Mouse (Mus musculus): ENCODE measurements around the gene Plekhs1. TPM values are rescaled to one million over a fixed set of nuclear protein-coding genes. Genes with fewer than 3 reads are reported as not detected.
A peak's percentile ranks its signal among the peaks of the same experiment; 100 is the strongest.

Gene Plekhs1
- polyA plus RNA-seq, 1 experiment, result 0.38 TPM

GRCm38 (mm10) chr19:56471934-56472333 is 10.5 kb downstream of the Plekhs1 start:
- Histone ChIP-seq H3K27ac (ENCODE audit: insufficient read depth, low read length) (0 out of 2 replicates have a peak overlapping the region, but pooled peaks have one; percentile 59), H3K4me3 (ENCODE audit: insufficient read depth, low read length) (no peak overlapping the region), H3K4me1 (ENCODE audit: control insufficient read depth, insufficient read depth, low read length) (peaks cover 10% of the 10 kb centered on the region)
- no peak for TF ChIP-seq CTCF (IDR thresholded peaks at IDR 0.05; ENCODE audit: extremely low read depth, insufficient read depth, low read length)
- TF ChIP-seq POLR2A (IDR thresholded peaks at IDR 0.05; ENCODE audit: extremely low read depth, insufficient read depth, low read length), result no peak

- Histone ChIP-seq H3K4me1 (ENCODE audit: control insufficient read depth, insufficient read depth, low read length) (peaks cover 12% of the 10 kb centered on the region), H3K4me3 (ENCODE audit: insufficient read depth, low read length) (no peak overlapping the region), H3K27ac (ENCODE audit: insufficient read depth, low read length) (no peak overlapping the region)
- no peak for TF ChIP-seq CTCF (IDR thresholded peaks at IDR 0.05; ENCODE audit: extremely low read depth, insufficient read depth, low read length)
- no peak for TF ChIP-seq POLR2A (IDR thresholded peaks at IDR 0.05; ENCODE audit: extremely low read depth, insufficient read depth, low read length)
Observed at GRCm38 (mm10) chr19:56474869-56475550, 13.6 kb downstream of the Plekhs1 start.

GRCm38 (mm10) chr19:56476546-56476945 is 15.1 kb downstream of the Plekhs1 start:
- peaks cover 10% of the 10 kb centered on the region for H3K4me1 ChIP-seq (ENCODE audit: control insufficient read depth, insufficient read depth, low read length)
- TF ChIP-seq POLR2A (IDR thresholded peaks at IDR 0.05; ENCODE audit: extremely low read depth, insufficient read depth, low read length) (no peak), CTCF (IDR thresholded peaks at IDR 0.05; ENCODE audit: extremely low read depth, insufficient read depth, low read length) (no peak)

GRCm38 (mm10) chr19:56477253-56477652 is 15.8 kb downstream of the Plekhs1 start:
- H3K27ac ChIP-seq (ENCODE audit: insufficient read depth, low read length), result no peak overlapping the region
- TF ChIP-seq POLR2A (IDR thresholded peaks at IDR 0.05; ENCODE audit: extremely low read depth, insufficient read depth, low read length) (no peak), CTCF (IDR thresholded peaks at IDR 0.05; ENCODE audit: extremely low read depth, insufficient read depth, low read length) (no peak)
- H3K4me1 ChIP-seq (ENCODE audit: control insufficient read depth, insufficient read depth, low read length), result peaks cover 5% of the 10 kb centered on the region
- no peak overlapping the region for H3K4me3 ChIP-seq (ENCODE audit: insufficient read depth, low read length)

More at GRCm38 (mm10) chr19:56476546-56476945, 15.1 kb downstream of the Plekhs1 start:
- Histone ChIP-seq H3K4me3 (ENCODE audit: insufficient read depth, low read length) (no peak overlapping the region), H3K27ac (ENCODE audit: insufficient read depth, low read length) (no peak overlapping the region)

- H3K27ac ChIP-seq (ENCODE audit: insufficient read depth, low read length), result no peak overlapping the region
- peaks cover 3% of the 10 kb centered on the region for H3K4me1 ChIP-seq (ENCODE audit: control insufficient read depth, insufficient read depth, low read length)
- no peak for TF ChIP-seq CTCF (IDR thresholded peaks at IDR 0.05; ENCODE audit: extremely low read depth, insufficient read depth, low read length)
- no peak for TF ChIP-seq POLR2A (IDR thresholded peaks at IDR 0.05; ENCODE audit: extremely low read depth, insufficient read depth, low read length)
- H3K4me3 ChIP-seq (ENCODE audit: insufficient read depth, low read length), result no peak overlapping the region
Observed at GRCm38 (mm10) chr19:56477832-56478231, 16.4 kb downstream of the Plekhs1 start.

GRCm38 (mm10) chr19:56484630-56485375 is 23.4 kb downstream of the Plekhs1 start:
- H3K27ac ChIP-seq (ENCODE audit: insufficient read depth, low read length), result no peak overlapping the region
- no peak overlapping the region for H3K4me3 ChIP-seq (ENCODE audit: insufficient read depth, low read length)
- TF ChIP-seq CTCF (IDR thresholded peaks at IDR 0.05; ENCODE audit: extremely low read depth, insufficient read depth, low read length) (no peak), POLR2A (IDR thresholded peaks at IDR 0.05; ENCODE audit: extremely low read depth, insufficient read depth, low read length) (no peak)
- H3K4me1 ChIP-seq (ENCODE audit: control insufficient read depth, insufficient read depth, low read length), result no peaks in the 10 kb centered on the region

GRCm38 (mm10) chr19:56485376-56486271 is 24.2 kb downstream of the Plekhs1 start:
- no peak overlapping the region for H3K4me3 ChIP-seq (ENCODE audit: insufficient read depth, low read length)
- no peaks in the 10 kb centered on the region for H3K4me1 ChIP-seq (ENCODE audit: control insufficient read depth, insufficient read depth, low read length)
- TF ChIP-seq POLR2A (IDR thresholded peaks at IDR 0.05; ENCODE audit: extremely low read depth, insufficient read depth, low read length) (no peak), CTCF (IDR thresholded peaks at IDR 0.05; ENCODE audit: extremely low read depth, insufficient read depth, low read length) (no peak)
- no peak overlapping the region for H3K27ac ChIP-seq (ENCODE audit: insufficient read depth, low read length)

GRCm38 (mm10) chr19:56486926-56487325 is 25.5 kb downstream of the Plekhs1 start:
- TF ChIP-seq CTCF (IDR thresholded peaks at IDR 0.05; ENCODE audit: extremely low read depth, insufficient read depth, low read length) (no peak), POLR2A (IDR thresholded peaks at IDR 0.05; ENCODE audit: extremely low read depth, insufficient read depth, low read length) (no peak)
- no peak overlapping the region for H3K27ac ChIP-seq (ENCODE audit: insufficient read depth, low read length)
- H3K4me3 ChIP-seq (ENCODE audit: insufficient read depth, low read length), result no peak overlapping the region
- H3K4me1 ChIP-seq (ENCODE audit: control insufficient read depth, insufficient read depth, low read length), result no peaks in the 10 kb centered on the region

- H3K27ac ChIP-seq (ENCODE audit: insufficient read depth, low read length), result no peak overlapping the region
- no peaks in the 10 kb centered on the region for H3K4me1 ChIP-seq (ENCODE audit: control insufficient read depth, insufficient read depth, low read length)
- TF ChIP-seq CTCF (IDR thresholded peaks at IDR 0.05; ENCODE audit: extremely low read depth, insufficient read depth, low read length) (no peak), POLR2A (IDR thresholded peaks at IDR 0.05; ENCODE audit: extremely low read depth, insufficient read depth, low read length) (no peak)
- no peak overlapping the region for H3K4me3 ChIP-seq (ENCODE audit: insufficient read depth, low read length)
Observed at GRCm38 (mm10) chr19:56487339-56487738, 25.9 kb downstream of the Plekhs1 start.
